Mouse (Mus musculus): ENCODE data around the gene Sept1. TPM values are rescaled to one million over a fixed set of nuclear protein-coding genes. Genes with fewer than 3 reads are reported as not detected.

The Sept1 gene
- polyA plus RNA-seq, 1 experiment = 280 TPM

DNA sequence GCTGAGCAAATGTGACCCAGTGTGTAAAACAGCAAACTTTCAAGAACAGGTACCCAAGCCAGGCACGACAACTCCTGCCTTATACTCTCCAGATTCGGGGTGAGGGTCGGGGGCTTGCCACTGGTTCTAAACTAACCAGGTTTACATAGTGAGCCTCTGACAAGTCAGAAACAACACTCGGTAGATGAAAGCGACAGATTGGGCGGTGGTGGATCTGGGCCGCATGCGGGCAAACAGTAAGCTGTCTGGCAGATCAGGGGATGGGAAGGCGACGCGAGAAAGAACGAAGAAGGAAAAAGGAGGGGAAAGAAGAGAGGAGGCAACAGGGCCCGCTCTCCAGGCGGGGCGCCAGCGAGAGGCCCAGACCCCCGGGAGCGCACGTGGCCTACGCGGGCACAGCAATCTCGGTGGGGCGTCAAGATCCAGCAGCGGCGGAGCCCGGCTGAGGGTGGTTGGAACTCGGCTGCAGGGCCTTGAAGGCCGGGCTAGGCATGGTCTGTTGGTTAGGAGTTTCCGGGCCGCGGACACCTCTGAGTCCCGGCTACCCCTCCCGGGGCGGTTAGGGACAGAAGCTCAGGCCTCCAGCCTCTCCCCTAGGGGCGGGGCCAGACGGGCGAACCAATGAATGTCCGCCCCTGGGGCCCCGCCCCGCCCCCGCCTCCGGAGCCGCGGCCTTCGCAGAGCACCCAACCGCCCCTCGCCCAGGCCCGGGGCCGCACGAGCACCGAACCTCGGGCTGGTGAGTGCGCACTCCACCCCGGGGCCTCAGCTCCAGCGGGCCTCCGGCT lies 11.1 kb upstream of the Sept1 start, which contains the start of gene Zfp771:
Gene Zfp771 (plus strand): TSS at position 405 of the 788 bp plus-strand sequence.
- Histone ChIP-seq H3K4me1 (ENCODE audit: control insufficient read depth, insufficient read depth, insufficient read length) (peaks cover 9% of the 10 kb centered on the region; the same call in 1 of the 2 replicates), H3K36me3 (ENCODE audit: control insufficient read depth, insufficient read depth, low read length) (no peaks in the 10 kb centered on the region), H3K4me3 (ENCODE audit: extremely low read depth, insufficient read depth, insufficient read length) (peak within 1 kb of the TSS; percentile 94), H3K27ac (ENCODE audit: insufficient read depth, low read length) (peak within 1 kb of the TSS; percentile 86), H3K27me3 (ENCODE audit: control insufficient read depth, insufficient read depth, low read length) (no peaks in the 10 kb centered on the region)
- peak; percentile 76 to 95 for DNase-seq (ENCODE audit: low read depth in 1 of 2, low spot score in 2 of 2)
- 1% methylated on average over 56 of the region's 56 CpGs for WGBS
- peak; percentile 39 for TF ChIP-seq POLR2A (IDR thresholded peaks at IDR 0.05; ENCODE audit: low read depth, low read length)
- TF ChIP-seq CTCF (IDR thresholded peaks at IDR 0.05; ENCODE audit: extremely low read depth, insufficient read depth, insufficient read length, insufficient replicate concordance) = no peak

- no peak overlapping the region for H3K4me3 ChIP-seq (ENCODE audit: extremely low read depth, insufficient read depth, insufficient read length)
- peaks cover 9% of the 10 kb centered on the region; the same call in 1 of the 2 replicates for H3K4me1 ChIP-seq (ENCODE audit: control insufficient read depth, insufficient read depth, insufficient read length)
- WGBS = 44% methylated on average over 2 of the region's 2 CpGs
- TF ChIP-seq POLR2A (IDR thresholded peaks at IDR 0.05; ENCODE audit: low read depth, low read length) (no peak), CTCF (IDR thresholded peaks at IDR 0.05; ENCODE audit: extremely low read depth, insufficient read depth, insufficient read length, insufficient replicate concordance) (no peak)
- H3K27me3 ChIP-seq (ENCODE audit: control insufficient read depth, insufficient read depth, low read length) = no peaks in the 10 kb centered on the region
- peak overlapping the region; percentile 86; the same call in 1 of the 2 replicates for H3K27ac ChIP-seq (ENCODE audit: insufficient read depth, low read length)
- no peaks in the 10 kb centered on the region for H3K36me3 ChIP-seq (ENCODE audit: control insufficient read depth, insufficient read depth, low read length)
- no peak for DNase-seq (ENCODE audit: low read depth in 1 of 2, low spot score in 2 of 2)
Observed at GRCm38 (mm10) chr7:127243361-127243867, 10.5 kb upstream of the Sept1 start.

DNA sequence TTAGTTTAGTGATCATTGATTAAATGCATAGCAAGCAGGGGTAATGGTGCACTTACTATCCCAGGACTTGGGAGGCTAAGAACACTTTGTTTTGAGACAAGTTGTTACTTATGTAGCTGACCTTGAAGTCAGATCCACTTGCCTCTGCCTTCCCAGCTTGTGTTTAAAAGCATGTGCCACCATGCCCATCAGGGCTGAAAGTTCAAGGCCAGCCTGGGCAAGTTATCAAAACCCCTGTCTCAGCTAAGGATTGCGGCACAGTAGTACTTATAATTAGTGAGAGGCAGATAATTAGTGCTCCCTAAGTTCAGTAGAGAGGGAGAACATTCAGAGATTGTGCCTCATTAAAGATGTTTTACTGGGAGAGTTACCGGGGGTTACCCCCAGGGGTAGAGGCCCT lies 1.8 kb upstream of the Sept1 start:
- H3K27me3 ChIP-seq (ENCODE audit: control insufficient read depth, insufficient read depth, low read length) = no peaks in the 10 kb centered on the region
- peaks cover 19% of the 10 kb centered on the region for H3K36me3 ChIP-seq (ENCODE audit: control insufficient read depth, insufficient read depth, low read length)
- 96% methylated on average over 2 of the region's 2 CpGs for WGBS
- peaks cover 7% of the 10 kb centered on the region; the same call in 1 of the 2 replicates for H3K4me1 ChIP-seq (ENCODE audit: control insufficient read depth, insufficient read depth, insufficient read length)
- no peak for DNase-seq (ENCODE audit: low read depth in 1 of 2, low spot score in 2 of 2)
- no peak overlapping the region for H3K27ac ChIP-seq (ENCODE audit: insufficient read depth, low read length)
- no peak overlapping the region for H3K4me3 ChIP-seq (ENCODE audit: extremely low read depth, insufficient read depth, insufficient read length)
- TF ChIP-seq POLR2A (IDR thresholded peaks at IDR 0.05; ENCODE audit: low read depth, low read length) (no peak), CTCF (IDR thresholded peaks at IDR 0.05; ENCODE audit: extremely low read depth, insufficient read depth, insufficient read length, insufficient replicate concordance) (no peak)

GRCm38 (mm10) chr7:127233765-127234164 lies 835 bp upstream of the Sept1 start:
- H3K36me3 ChIP-seq (ENCODE audit: control insufficient read depth, insufficient read depth, low read length) = peaks cover 19% of the 10 kb centered on the region
- no peak for DNase-seq (ENCODE audit: low read depth in 1 of 2, low spot score in 2 of 2)
- H3K4me1 ChIP-seq (ENCODE audit: control insufficient read depth, insufficient read depth, insufficient read length) = peaks cover 7% of the 10 kb centered on the region; the same call in 1 of the 2 replicates
- no peaks in the 10 kb centered on the region for H3K27me3 ChIP-seq (ENCODE audit: control insufficient read depth, insufficient read depth, low read length)
- no peak overlapping the region for H3K27ac ChIP-seq (ENCODE audit: insufficient read depth, low read length)
- 6% methylated on average over 9 of the region's 9 CpGs for WGBS
- TF ChIP-seq CTCF (IDR thresholded peaks at IDR 0.05; ENCODE audit: extremely low read depth, insufficient read depth, insufficient read length, insufficient replicate concordance) = no peak
- no peak for TF ChIP-seq POLR2A (IDR thresholded peaks at IDR 0.05; ENCODE audit: low read depth, low read length)
- H3K4me3 ChIP-seq (ENCODE audit: extremely low read depth, insufficient read depth, insufficient read length) = peak overlapping the region; percentile 84; the same call in 1 of the 2 replicates

DNA sequence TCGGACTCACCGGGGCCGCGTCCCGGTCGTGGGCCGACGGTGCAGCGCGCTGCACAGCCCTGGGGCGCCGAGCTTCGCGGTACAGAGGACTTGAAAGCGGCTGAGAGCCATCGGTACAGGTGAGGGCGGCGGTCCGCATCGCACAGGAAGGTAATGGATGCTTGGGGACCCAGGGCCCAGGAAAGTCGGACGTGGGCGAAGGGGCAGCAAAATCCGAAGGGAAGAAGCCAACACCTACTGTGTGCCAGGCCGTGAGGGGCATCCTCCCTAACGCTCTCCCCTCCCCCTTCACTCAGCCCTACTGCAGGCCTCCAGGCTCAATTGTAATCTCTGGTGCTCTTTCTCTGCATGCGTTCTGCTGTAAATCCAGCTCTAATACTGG lies 429 bp upstream of the Sept1 start:
- no peak for TF ChIP-seq CTCF (IDR thresholded peaks at IDR 0.05; ENCODE audit: extremely low read depth, insufficient read depth, insufficient read length, insufficient replicate concordance)
- no peak for TF ChIP-seq POLR2A (IDR thresholded peaks at IDR 0.05; ENCODE audit: low read depth, low read length)
- Histone ChIP-seq H3K27ac (ENCODE audit: insufficient read depth, low read length) (peak overlapping the region; percentile 95), H3K36me3 (ENCODE audit: control insufficient read depth, insufficient read depth, low read length) (peaks cover 19% of the 10 kb centered on the region), H3K4me3 (ENCODE audit: extremely low read depth, insufficient read depth, insufficient read length) (peak overlapping the region; percentile 84), H3K4me1 (ENCODE audit: control insufficient read depth, insufficient read depth, insufficient read length) (peaks cover 7% of the 10 kb centered on the region; the same call in 1 of the 2 replicates), H3K27me3 (ENCODE audit: control insufficient read depth, insufficient read depth, low read length) (no peaks in the 10 kb centered on the region)
- DNase-seq (ENCODE audit: low read depth in 1 of 2, low spot score in 2 of 2) = no peak
- under 1% methylated on average over 27 of the region's 27 CpGs for WGBS

DNA sequence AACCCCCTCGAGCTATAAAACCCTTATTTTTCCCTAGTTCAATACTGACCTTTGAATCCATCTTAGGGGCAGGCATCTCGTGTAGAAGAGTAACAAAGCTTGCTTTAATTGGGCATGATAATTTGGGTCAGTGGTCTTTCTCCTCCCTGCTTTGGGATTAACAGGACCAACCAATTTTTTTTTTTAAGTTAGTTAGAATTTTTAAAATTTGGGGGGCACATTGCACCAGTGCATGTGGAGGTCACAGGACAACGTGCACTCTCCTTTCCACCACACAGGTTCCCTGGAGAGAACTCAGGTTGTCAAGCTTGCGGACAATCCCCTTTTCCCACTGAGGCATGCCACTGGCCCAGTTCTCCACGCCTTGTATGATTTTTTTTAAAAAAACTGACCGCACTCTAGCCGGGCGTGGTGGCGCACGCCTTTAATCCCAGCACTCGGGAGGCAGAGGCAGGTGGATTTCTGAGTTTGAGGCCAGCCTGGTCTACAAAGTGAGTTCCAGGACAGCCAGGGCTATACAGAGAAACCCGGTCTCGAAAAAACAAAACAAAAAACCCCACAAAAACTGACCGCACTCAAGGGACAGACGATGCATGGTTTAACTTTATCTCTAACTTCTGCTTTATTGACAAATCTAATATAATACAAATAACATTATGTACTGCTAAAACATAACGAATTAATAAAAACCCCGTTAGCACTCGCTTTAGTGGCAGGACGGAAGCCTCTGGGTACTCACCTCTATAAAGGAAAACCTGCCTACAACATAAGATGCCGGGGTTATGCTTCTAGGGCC lies 906 bp downstream of the Sept1 start:
- H3K36me3 ChIP-seq (ENCODE audit: control insufficient read depth, insufficient read depth, low read length) = peaks cover 17% of the 10 kb centered on the region
- peak overlapping the region; percentile 84 for H3K4me3 ChIP-seq (ENCODE audit: extremely low read depth, insufficient read depth, insufficient read length)
- no peaks in the 10 kb centered on the region for H3K27me3 ChIP-seq (ENCODE audit: control insufficient read depth, insufficient read depth, low read length)
- DNase-seq (ENCODE audit: low read depth in 1 of 2, low spot score in 2 of 2) = no peak
- H3K27ac ChIP-seq (ENCODE audit: insufficient read depth, low read length) = peak overlapping the region; percentile 95
- WGBS = 3% methylated on average over 20 of the region's 20 CpGs
- no peak for TF ChIP-seq CTCF (IDR thresholded peaks at IDR 0.05; ENCODE audit: extremely low read depth, insufficient read depth, insufficient read length, insufficient replicate concordance)
- TF ChIP-seq POLR2A (IDR thresholded peaks at IDR 0.05; ENCODE audit: low read depth, low read length) = no peak
- H3K4me1 ChIP-seq (ENCODE audit: control insufficient read depth, insufficient read depth, insufficient read length) = peaks cover 7% of the 10 kb centered on the region; the same call in 1 of the 2 replicates

All from spleen, adult 2 months (tissue).